Mouse (Mus musculus) embryonic facial prominence, embryonic 11.5 days (tissue): ENCODE results near the gene Gm29776. TPM values are rescaled to one million over a fixed set of nuclear protein-coding genes. Genes with fewer than 3 reads are reported as not detected.

Source experiments
- ATAC-seq: fragments of 200-750 bp; cut with Nextera tagmentation; replicated peaks from 2 replicates; pipeline ENCODE4 v1.8.0; 2017; ENCODE audit warnings: low read depth; ENCODE audit not compliant: insufficient number of reproducible peaks, low FRiP score, low TSS enrichment
- DNase-seq: peaks from one replicate; pipeline ENCODE4 v3.0.0-alpha.2; 2015; ENCODE audit warnings: low spot score
- H3K27ac ChIP-seq: fragments of 300-500 bp; sonication (generic); replicated peaks from 2 replicates; pipeline ENCODE4 v1.5.1; 2014; ENCODE audit warnings: mild to moderate bottlenecking, low read depth, low read length, control low read depth
- H3K27me3 ChIP-seq: fragments of 300-500 bp; sonication (generic); 2 replicates; pipeline ENCODE4 v1.6.1; 2014; ENCODE audit warnings: mild to moderate bottlenecking, low read length, moderate library complexity, mixed read lengths; ENCODE audit not compliant: control insufficient read depth, insufficient read depth
- H3K36me3 ChIP-seq: fragments of 300-500 bp; sonication (generic); replicated peaks from 2 replicates; pipeline ENCODE4 v1.6.1; 2014; ENCODE audit warnings: low read depth, mild to moderate bottlenecking, low read length, moderate library complexity, mixed read lengths; ENCODE audit not compliant: control insufficient read depth, insufficient read depth
- H3K4me1 ChIP-seq: fragments of 300-500 bp; sonication (generic); 2 replicates; pipeline ENCODE4 v1.6.1; 2014; ENCODE audit warnings: low read length, mixed read lengths; ENCODE audit not compliant: control insufficient read depth, insufficient read depth
- H3K4me2 ChIP-seq: fragments of 300-500 bp; sonication (generic); 2 replicates; pipeline ENCODE4 v1.6.1; 2014; ENCODE audit warnings: low read depth, mild to moderate bottlenecking, control low read depth, low read length, moderate library complexity
- H3K4me3 ChIP-seq: fragments of 300-500 bp; sonication (generic); 2 replicates; pipeline ENCODE4 v1.5.1; 2014; ENCODE audit warnings: low read depth, low read length, control low read depth
- H3K9ac ChIP-seq: fragments of 300-500 bp; sonication (generic); replicated peaks from 2 replicates; pipeline ENCODE4 v1.6.1; 2014; ENCODE audit warnings: mild to moderate bottlenecking, control low read depth, low read length
- H3K9me3 ChIP-seq: fragments of 300-500 bp; sonication (generic); replicated peaks from 2 replicates; pipeline ENCODE4 v1.6.1; 2016; ENCODE audit warnings: mild to moderate bottlenecking, low read length, inconsistent platforms, mixed read lengths; ENCODE audit not compliant: control insufficient read depth
- WGBS: fragments of 180-500 bp; shearing (Covaris S2); extraction: QIAGEN DNeasy Blood & Tissue Kit; methylation state at CpG from one replicate; pipeline ENCODE4 v1.1.7; 2014; 5-methylcytosine and 5-hydroxymethylcytosine counted together
- polyA plus RNA-seq: library from polyadenylated mRNA; unstranded; fragments of >200 nt; fragmentation: Nextera tagmentation; extraction: Ambion mirVana; gene quantifications from 2 replicates; pipeline ENCODE4 v1.2.1, GENCODE M21; 2014

Gene Gm29776
- polyA plus RNA-seq, 1 experiment from 2014 or later = 0.11 TPM

- H3K36me3 ChIP-seq = no peaks in the 10 kb centered on the region
- ATAC-seq = no peak
These were observed 35.4 kb upstream of the Gm29776 start for GRCm38 (mm10) chr14:54734004-54734403.

GRCm38 (mm10) chr14:54732206-54732605 is 33.6 kb upstream of the Gm29776 start:
- no peak for DNase-seq
- no peak for ATAC-seq
- 90% methylated on average over 8 of the region's 8 CpGs for WGBS
- no peak overlapping the region for H3K4me2 ChIP-seq
- no peak overlapping the region for H3K4me3 ChIP-seq
- no peaks in the 10 kb centered on the region for H3K27me3 ChIP-seq
- H3K36me3 ChIP-seq = no peaks in the 10 kb centered on the region
- H3K4me1 ChIP-seq = no peaks in the 10 kb centered on the region
- H3K9ac ChIP-seq = no peak overlapping the region
- H3K9me3 ChIP-seq = no peaks in the 10 kb centered on the region
- no peak overlapping the region for H3K27ac ChIP-seq

More at GRCm38 (mm10) chr14:54734004-54734403, 35.4 kb upstream of the Gm29776 start:
- H3K27ac ChIP-seq = no peak overlapping the region
- H3K9ac ChIP-seq = no peak overlapping the region
- no peak for DNase-seq
- no peak overlapping the region for H3K4me3 ChIP-seq
- no peaks in the 10 kb centered on the region for H3K27me3 ChIP-seq
- WGBS = 82% methylated on average over 4 of the region's 4 CpGs
- no peak overlapping the region for H3K4me2 ChIP-seq
- no peaks in the 10 kb centered on the region for H3K9me3 ChIP-seq
- no peaks in the 10 kb centered on the region for H3K4me1 ChIP-seq

- Histone ChIP-seq H3K4me1 (no peaks in the 10 kb centered on the region), H3K9ac (no peak overlapping the region), H3K27me3 (no peaks in the 10 kb centered on the region), H3K27ac (no peak overlapping the region), H3K4me3 (no peak overlapping the region), H3K9me3 (no peaks in the 10 kb centered on the region), H3K36me3 (no peaks in the 10 kb centered on the region), H3K4me2 (no peak overlapping the region)
- DNase-seq = no peak
- WGBS = 94% methylated on average over 6 of the region's 6 CpGs
- ATAC-seq = no peak
These were observed 31.7 kb upstream of the Gm29776 start for GRCm38 (mm10) chr14:54730305-54730704.

- H3K9ac ChIP-seq = no peak overlapping the region
- H3K36me3 ChIP-seq = no peaks in the 10 kb centered on the region
- no peaks in the 10 kb centered on the region for H3K27me3 ChIP-seq
- DNase-seq (no peak), ATAC-seq (no peak)
- H3K27ac ChIP-seq = no peak overlapping the region
- 61% methylated on average over 13 of the region's 13 CpGs for WGBS
- H3K4me1 ChIP-seq = no peaks in the 10 kb centered on the region
- no peak overlapping the region for H3K4me2 ChIP-seq
- no peak overlapping the region for H3K4me3 ChIP-seq
- no peaks in the 10 kb centered on the region for H3K9me3 ChIP-seq
These were observed 30.4 kb upstream of the Gm29776 start for GRCm38 (mm10) chr14:54728823-54729653.

GRCm38 (mm10) chr14:54727565-54727964 is 28.9 kb upstream of the Gm29776 start:
- Histone ChIP-seq H3K9me3 (no peaks in the 10 kb centered on the region), H3K9ac (no peak overlapping the region), H3K27ac (no peak overlapping the region), H3K4me2 (no peak overlapping the region), H3K4me3 (no peak overlapping the region), H3K27me3 (no peaks in the 10 kb centered on the region), H3K36me3 (no peaks in the 10 kb centered on the region), H3K4me1 (no peaks in the 10 kb centered on the region)
- WGBS = 78% methylated on average over 5 of the region's 5 CpGs
- no peak for ATAC-seq
- no peak for DNase-seq

GRCm38 (mm10) chr14:54724049-54724448 is 25.4 kb upstream of the Gm29776 start:
- Histone ChIP-seq H3K27ac (no peak overlapping the region), H3K36me3 (no peaks in the 10 kb centered on the region), H3K27me3 (no peaks in the 10 kb centered on the region), H3K4me3 (no peak overlapping the region), H3K4me2 (no peak overlapping the region), H3K4me1 (no peaks in the 10 kb centered on the region), H3K9me3 (no peaks in the 10 kb centered on the region), H3K9ac (no peak overlapping the region)
- no peak for DNase-seq
- WGBS = 81% methylated on average over 6 of the region's 6 CpGs
- no peak for ATAC-seq

GRCm38 (mm10) chr14:54721711-54722110 is 23.1 kb upstream of the Gm29776 start:
- Histone ChIP-seq H3K9ac (no peak overlapping the region), H3K4me2 (no peak overlapping the region), H3K27me3 (no peaks in the 10 kb centered on the region), H3K9me3 (no peaks in the 10 kb centered on the region), H3K36me3 (no peaks in the 10 kb centered on the region), H3K4me3 (no peak overlapping the region), H3K27ac (no peak overlapping the region), H3K4me1 (no peaks in the 10 kb centered on the region)
- no peak for DNase-seq
- no peak for ATAC-seq
- 83% methylated on average over 10 of the region's 10 CpGs for WGBS

- Histone ChIP-seq H3K9ac (no peak overlapping the region), H3K27me3 (no peaks in the 10 kb centered on the region), H3K9me3 (no peaks in the 10 kb centered on the region), H3K4me1 (no peaks in the 10 kb centered on the region), H3K4me3 (no peak overlapping the region), H3K36me3 (no peaks in the 10 kb centered on the region), H3K4me2 (no peak overlapping the region), H3K27ac (no peak overlapping the region)
- DNase-seq = no peak
- WGBS = 88% methylated on average over 7 of the region's 7 CpGs
- no peak for ATAC-seq
These were observed 22.2 kb upstream of the Gm29776 start for GRCm38 (mm10) chr14:54720654-54721350.
